Mouse (Mus musculus): ENCODE measurements around the gene Rbm47. TPM values are rescaled to one million over a fixed set of nuclear protein-coding genes. Genes with fewer than 3 reads are reported as not detected.

Gene Rbm47
- polyA plus RNA-seq, 1 experiment from 2014 or later: 8.9 TPM

DNA sequence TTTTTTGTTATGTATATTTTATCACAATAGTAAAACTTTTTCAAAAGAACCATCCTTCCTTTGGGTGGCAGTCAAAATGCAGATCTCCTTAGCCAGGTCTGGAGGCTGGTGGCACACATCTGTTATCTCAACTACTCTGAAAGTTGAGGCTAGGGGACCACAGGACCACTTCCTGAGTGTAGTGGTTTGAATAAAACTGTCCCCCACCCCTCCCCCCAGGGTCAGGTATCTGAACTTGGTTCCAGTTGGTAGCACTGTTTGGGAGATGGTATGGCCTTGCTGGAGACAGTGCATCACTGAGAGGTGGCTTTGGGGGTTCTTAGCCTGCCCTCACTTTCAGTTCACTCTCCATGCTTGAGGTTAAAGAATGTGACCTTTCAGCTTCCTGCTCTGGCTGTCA, 51.7 kb downstream of the Rbm47 start:
- H3K36me3 ChIP-seq: no peaks in the 10 kb centered on the region
- no peaks in the 10 kb centered on the region for H3K9me3 ChIP-seq
- H3K27me3 ChIP-seq: no peaks in the 10 kb centered on the region
- no peak overlapping the region for H3K27ac ChIP-seq
- H3K4me2 ChIP-seq: no peak overlapping the region
- H3K4me3 ChIP-seq: no peak overlapping the region
- no peak overlapping the region for H3K9ac ChIP-seq
- no peak for ATAC-seq (ENCODE audit: insufficient number of reproducible peaks, low FRiP score, low TSS enrichment, low read depth)
- H3K4me1 ChIP-seq: peaks cover 8% of the 10 kb centered on the region; the same call in 1 of the 2 replicates

DNA sequence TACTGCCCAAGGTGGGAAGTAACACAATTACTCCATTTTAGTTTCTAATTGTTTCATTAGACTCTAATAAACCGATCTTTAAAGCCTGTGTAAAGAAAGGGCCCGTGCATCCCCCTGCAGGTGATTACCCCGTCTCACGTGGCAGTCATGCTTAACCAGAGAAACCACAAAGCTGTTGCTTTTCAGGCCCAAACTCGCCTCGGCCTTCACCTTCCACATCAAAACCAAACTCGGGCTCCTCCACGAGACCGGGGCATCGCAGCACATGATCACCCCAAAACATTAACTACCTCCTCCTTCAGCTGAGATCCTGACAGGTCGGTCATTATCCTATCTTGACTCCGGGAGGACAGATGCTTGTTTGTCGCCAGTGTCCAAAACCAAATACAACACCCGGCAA, 58.2 kb downstream of the Rbm47 start:
- no peak overlapping the region for H3K9ac ChIP-seq
- no peak for ATAC-seq (ENCODE audit: insufficient number of reproducible peaks, low FRiP score, low TSS enrichment, low read depth)
- H3K9me3 ChIP-seq: no peaks in the 10 kb centered on the region
- no peak overlapping the region for H3K27ac ChIP-seq
- WGBS: 47% methylated on average over 14 of the region's 14 CpGs
- no peak overlapping the region for H3K4me3 ChIP-seq
- H3K4me1 ChIP-seq: no peaks in the 10 kb centered on the region
- no peak overlapping the region for H3K4me2 ChIP-seq
- no peaks in the 10 kb centered on the region for H3K36me3 ChIP-seq
- no peaks in the 10 kb centered on the region for H3K27me3 ChIP-seq

DNA sequence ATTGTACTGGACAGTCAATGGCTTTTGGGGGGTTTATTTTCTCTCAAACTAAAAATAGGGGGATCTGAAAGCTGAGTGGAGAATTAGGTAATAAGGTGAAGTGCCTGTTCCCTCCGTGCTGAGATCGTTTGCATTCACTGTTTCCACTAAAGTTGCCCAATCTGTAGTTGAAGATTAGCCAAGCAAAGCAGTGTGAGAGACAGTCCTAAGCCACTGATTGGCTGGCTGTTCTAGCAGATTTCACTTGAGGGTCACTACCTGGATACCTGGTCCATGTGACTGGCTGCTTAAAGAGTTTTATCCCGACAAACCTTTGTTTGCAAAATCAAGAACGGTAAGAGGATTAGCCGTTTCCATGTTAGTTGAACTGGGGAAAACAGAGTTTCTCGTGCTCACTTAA, 58.7 kb downstream of the Rbm47 start:
- H3K36me3 ChIP-seq: no peaks in the 10 kb centered on the region
- no peak overlapping the region for H3K4me3 ChIP-seq
- ATAC-seq (ENCODE audit: insufficient number of reproducible peaks, low FRiP score, low TSS enrichment, low read depth): no peak
- H3K9me3 ChIP-seq: no peaks in the 10 kb centered on the region
- no peaks in the 10 kb centered on the region for H3K27me3 ChIP-seq
- H3K27ac ChIP-seq: no peak overlapping the region
- H3K4me2 ChIP-seq: no peak overlapping the region
- 44% methylated on average over 6 of the region's 6 CpGs for WGBS
- H3K9ac ChIP-seq: no peak overlapping the region
- H3K4me1 ChIP-seq: no peaks in the 10 kb centered on the region

DNA sequence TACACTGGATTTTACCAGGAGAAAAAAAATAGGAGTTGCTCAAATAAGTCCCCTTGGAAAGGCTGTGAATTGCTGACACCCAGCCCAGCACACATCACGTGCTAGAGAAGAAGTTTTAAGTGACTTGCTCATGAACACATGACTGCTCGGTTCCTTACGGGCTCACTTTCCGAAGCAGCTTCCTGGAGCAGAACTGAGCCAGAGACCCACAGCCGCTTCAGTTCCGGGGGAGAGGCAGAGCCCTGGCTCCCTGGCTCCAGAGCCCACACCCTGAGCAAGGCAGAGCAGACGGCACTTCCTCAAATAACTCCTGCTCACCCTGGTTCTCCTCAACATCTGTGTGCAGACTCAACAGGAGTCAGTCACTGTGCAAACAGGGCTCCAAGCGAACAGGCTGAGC, 60.9 kb downstream of the Rbm47 start:
- ATAC-seq (ENCODE audit: insufficient number of reproducible peaks, low FRiP score, low TSS enrichment, low read depth): 0 out of 2 replicates have a peak, but pooled peaks have one; percentile 40
- WGBS: 40% methylated on average over 8 of the region's 8 CpGs
- Histone ChIP-seq H3K27ac (peak overlapping the region; percentile 71), H3K4me3 (no peak overlapping the region), H3K9ac (no peak overlapping the region), H3K36me3 (no peaks in the 10 kb centered on the region), H3K27me3 (no peaks in the 10 kb centered on the region), H3K9me3 (no peaks in the 10 kb centered on the region), H3K4me1 (no peaks in the 10 kb centered on the region; the same call in 1 of the 2 replicates), H3K4me2 (peak overlapping the region; percentile 17; the same call in 1 of the 2 replicates)

DNA sequence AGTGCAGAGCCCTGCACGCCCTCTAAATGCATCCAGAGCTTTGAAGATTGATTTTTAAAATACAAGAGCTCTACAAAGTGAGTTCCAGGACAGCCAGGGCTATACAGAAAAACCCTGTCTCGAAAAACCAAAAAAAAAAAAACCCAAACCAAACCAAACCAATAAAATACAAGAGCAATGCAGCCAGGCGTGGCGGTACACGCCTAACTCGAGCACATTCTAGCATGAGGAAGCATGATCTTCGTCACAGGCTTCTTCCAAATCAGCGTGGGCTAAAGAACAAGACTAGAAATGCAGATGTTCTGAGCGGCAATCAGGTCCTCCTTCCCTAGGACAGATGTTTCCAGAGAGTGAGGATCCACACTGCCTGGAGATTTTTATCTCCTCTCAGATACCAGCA, 66.5 kb downstream of the Rbm47 start:
- no peak overlapping the region for H3K27ac ChIP-seq
- H3K9me3 ChIP-seq: no peaks in the 10 kb centered on the region
- H3K9ac ChIP-seq: no peak overlapping the region
- no peak for ATAC-seq (ENCODE audit: insufficient number of reproducible peaks, low FRiP score, low TSS enrichment, low read depth)
- no peak overlapping the region for H3K4me3 ChIP-seq
- no peaks in the 10 kb centered on the region for H3K27me3 ChIP-seq
- no peaks in the 10 kb centered on the region; the same call in 1 of the 2 replicates for H3K4me1 ChIP-seq
- no peak overlapping the region for H3K4me2 ChIP-seq
- no peaks in the 10 kb centered on the region for H3K36me3 ChIP-seq
- WGBS: 72% methylated on average over 9 of the region's 9 CpGs

DNA sequence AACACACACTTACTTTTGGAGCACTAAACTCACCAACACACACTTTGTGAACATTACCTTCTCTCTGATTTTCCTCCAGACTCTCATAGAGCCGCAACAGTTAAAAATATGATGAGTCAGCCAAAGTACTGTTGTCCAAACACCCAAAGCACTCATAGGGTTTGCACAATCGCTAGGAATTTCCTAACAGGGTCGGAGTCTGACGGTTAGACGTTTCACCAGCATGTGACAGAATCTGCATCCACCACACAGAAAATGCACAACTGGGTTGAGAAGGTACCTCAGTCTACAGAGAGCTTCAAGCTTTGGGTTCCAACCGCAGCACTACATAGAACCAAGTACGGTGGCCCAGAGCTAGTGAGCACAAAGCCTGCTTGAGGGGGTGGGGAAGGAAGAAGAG, 67.0 kb downstream of the Rbm47 start:
- no peak overlapping the region for H3K4me2 ChIP-seq
- no peak overlapping the region for H3K9ac ChIP-seq
- no peaks in the 10 kb centered on the region for H3K9me3 ChIP-seq
- no peak overlapping the region for H3K4me3 ChIP-seq
- WGBS: 83% methylated on average over 7 of the region's 7 CpGs
- ATAC-seq (ENCODE audit: insufficient number of reproducible peaks, low FRiP score, low TSS enrichment, low read depth): no peak
- no peaks in the 10 kb centered on the region for H3K36me3 ChIP-seq
- no peaks in the 10 kb centered on the region; the same call in 1 of the 2 replicates for H3K4me1 ChIP-seq
- H3K27ac ChIP-seq: no peak overlapping the region
- H3K27me3 ChIP-seq: no peaks in the 10 kb centered on the region

DNA sequence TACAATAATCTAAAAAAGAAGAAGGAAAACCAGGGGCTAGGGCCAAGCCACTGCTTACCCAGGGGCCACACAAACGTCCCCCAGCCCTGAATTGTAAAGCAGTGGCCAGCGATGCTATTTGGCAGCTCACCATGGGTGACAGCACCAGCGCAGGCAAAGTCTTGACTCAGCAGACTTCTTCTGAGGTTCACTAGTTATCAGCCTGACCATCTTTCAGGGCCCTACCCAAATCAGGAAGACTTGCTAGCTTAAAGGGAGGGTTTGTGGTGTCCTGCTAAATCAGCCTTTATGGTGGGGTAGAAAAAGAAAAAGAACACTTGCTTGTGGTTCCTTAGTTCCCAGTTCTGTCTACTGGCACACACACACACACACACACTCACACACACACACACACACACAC, 67.6 kb downstream of the Rbm47 start:
- Histone ChIP-seq H3K4me1 (no peaks in the 10 kb centered on the region; the same call in 1 of the 2 replicates), H3K4me2 (no peak overlapping the region), H3K27me3 (no peaks in the 10 kb centered on the region), H3K4me3 (no peak overlapping the region), H3K9ac (no peak overlapping the region), H3K27ac (no peak overlapping the region), H3K9me3 (no peaks in the 10 kb centered on the region), H3K36me3 (no peaks in the 10 kb centered on the region)
- WGBS: 68% methylated on average over 3 of the region's 3 CpGs
- no peak for ATAC-seq (ENCODE audit: insufficient number of reproducible peaks, low FRiP score, low TSS enrichment, low read depth)

DNA sequence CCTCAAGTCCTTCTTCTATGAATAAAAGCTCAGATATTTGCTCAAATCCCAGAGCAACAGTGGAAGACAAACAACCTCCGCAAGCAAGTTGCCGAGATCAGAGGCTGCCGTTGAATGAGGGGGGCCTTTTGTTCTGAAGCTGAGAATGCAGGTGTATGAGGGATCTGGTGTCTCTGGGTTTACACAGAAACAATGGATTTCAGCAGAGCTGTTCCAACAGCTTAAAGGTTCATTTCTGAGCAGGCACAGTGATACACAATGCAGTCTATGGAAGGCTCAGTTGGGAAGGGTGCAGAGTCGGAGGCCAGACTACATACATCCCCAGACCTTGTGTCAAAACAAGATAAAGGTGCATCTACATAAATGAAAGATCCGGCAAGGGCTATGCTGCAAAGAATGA, 69.5 kb downstream of the Rbm47 start:
- Histone ChIP-seq H3K27me3 (no peaks in the 10 kb centered on the region), H3K4me2 (no peak overlapping the region), H3K9me3 (no peaks in the 10 kb centered on the region), H3K4me1 (no peaks in the 10 kb centered on the region; the same call in 1 of the 2 replicates), H3K9ac (no peak overlapping the region), H3K4me3 (no peak overlapping the region), H3K27ac (no peak overlapping the region), H3K36me3 (no peaks in the 10 kb centered on the region)
- WGBS: 74% methylated on average over 5 of the region's 5 CpGs
- no peak for ATAC-seq (ENCODE audit: insufficient number of reproducible peaks, low FRiP score, low TSS enrichment, low read depth)

DNA sequence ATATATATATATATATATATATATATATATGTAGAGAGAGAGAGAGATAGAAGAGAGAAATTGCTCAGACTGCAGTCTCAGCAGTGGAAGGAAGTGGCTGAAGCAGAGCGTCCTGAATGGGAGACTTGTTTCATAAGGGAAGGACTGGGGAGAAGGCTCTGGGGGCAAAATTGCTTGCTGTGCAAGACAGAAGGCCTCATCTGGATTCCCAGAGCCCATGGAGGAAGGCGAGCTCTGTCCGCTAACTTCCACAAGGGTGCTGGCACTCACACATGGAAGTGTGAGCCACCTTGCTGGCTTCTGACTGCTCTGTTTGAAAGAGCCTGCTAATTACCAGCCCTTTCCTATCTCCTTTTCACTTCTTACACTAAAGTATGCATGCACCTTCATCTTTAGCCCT, 70.1 kb downstream of the Rbm47 start:
- no peaks in the 10 kb centered on the region for H3K27me3 ChIP-seq
- H3K4me2 ChIP-seq: no peak overlapping the region
- H3K36me3 ChIP-seq: no peaks in the 10 kb centered on the region
- H3K4me3 ChIP-seq: no peak overlapping the region
- H3K9me3 ChIP-seq: no peaks in the 10 kb centered on the region
- no peak overlapping the region for H3K27ac ChIP-seq
- no peak for ATAC-seq (ENCODE audit: insufficient number of reproducible peaks, low FRiP score, low TSS enrichment, low read depth)
- 87% methylated on average over 3 of the region's 3 CpGs for WGBS
- H3K4me1 ChIP-seq: no peaks in the 10 kb centered on the region; the same call in 1 of the 2 replicates
- no peak overlapping the region for H3K9ac ChIP-seq

DNA sequence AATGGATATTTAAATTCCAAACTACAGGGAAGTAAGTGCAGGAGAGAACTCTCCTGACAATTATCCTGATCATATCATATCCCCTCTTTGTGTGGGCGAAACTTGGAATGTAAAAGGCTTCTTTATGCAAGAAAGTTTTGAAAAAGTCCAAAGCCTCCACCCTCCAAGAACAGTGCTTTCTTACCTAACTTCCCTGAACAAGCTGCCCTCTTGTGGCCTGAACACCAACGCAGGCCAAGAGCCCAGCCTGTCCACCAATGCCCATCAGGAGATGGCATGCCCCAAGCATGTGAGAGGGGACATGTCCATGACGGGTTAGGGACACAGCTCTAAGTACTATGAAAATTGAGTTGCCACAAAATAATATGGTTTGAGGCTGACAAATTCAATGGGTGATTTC, 71.3 kb downstream of the Rbm47 start:
- ATAC-seq (ENCODE audit: insufficient number of reproducible peaks, low FRiP score, low TSS enrichment, low read depth): no peak
- Histone ChIP-seq H3K4me1 (no peaks in the 10 kb centered on the region), H3K9me3 (no peaks in the 10 kb centered on the region), H3K9ac (no peak overlapping the region), H3K4me2 (no peak overlapping the region), H3K27me3 (no peaks in the 10 kb centered on the region), H3K27ac (no peak overlapping the region), H3K4me3 (no peak overlapping the region), H3K36me3 (no peaks in the 10 kb centered on the region)
- 62% methylated on average over 3 of the region's 3 CpGs for WGBS

DNA sequence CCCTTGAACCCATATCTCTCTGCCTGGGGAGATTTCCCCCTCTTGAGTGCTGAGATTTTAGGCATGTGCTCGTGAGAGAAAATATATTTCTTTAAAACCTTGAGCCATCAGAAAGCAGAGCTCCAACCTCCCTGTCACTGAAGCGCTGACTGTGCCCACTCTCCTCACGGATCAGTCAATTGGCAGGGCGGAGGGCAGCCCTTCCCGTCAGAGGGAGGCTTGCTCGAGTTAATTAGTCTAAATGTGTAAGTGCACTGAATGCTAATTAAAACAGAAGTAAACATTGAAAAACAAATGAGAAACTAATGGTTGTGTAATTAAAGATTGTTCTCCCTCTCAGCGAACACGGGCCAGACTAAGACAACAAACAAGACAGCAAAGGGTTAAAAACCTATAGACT, 72.6 kb downstream of the Rbm47 start:
- Histone ChIP-seq H3K27me3 (no peaks in the 10 kb centered on the region), H3K9ac (no peak overlapping the region), H3K27ac (no peak overlapping the region), H3K4me1 (no peaks in the 10 kb centered on the region), H3K9me3 (no peaks in the 10 kb centered on the region), H3K4me3 (no peak overlapping the region), H3K4me2 (no peak overlapping the region), H3K36me3 (no peaks in the 10 kb centered on the region)
- WGBS: 78% methylated on average over 8 of the region's 8 CpGs
- no peak for ATAC-seq (ENCODE audit: insufficient number of reproducible peaks, low FRiP score, low TSS enrichment, low read depth)

DNA sequence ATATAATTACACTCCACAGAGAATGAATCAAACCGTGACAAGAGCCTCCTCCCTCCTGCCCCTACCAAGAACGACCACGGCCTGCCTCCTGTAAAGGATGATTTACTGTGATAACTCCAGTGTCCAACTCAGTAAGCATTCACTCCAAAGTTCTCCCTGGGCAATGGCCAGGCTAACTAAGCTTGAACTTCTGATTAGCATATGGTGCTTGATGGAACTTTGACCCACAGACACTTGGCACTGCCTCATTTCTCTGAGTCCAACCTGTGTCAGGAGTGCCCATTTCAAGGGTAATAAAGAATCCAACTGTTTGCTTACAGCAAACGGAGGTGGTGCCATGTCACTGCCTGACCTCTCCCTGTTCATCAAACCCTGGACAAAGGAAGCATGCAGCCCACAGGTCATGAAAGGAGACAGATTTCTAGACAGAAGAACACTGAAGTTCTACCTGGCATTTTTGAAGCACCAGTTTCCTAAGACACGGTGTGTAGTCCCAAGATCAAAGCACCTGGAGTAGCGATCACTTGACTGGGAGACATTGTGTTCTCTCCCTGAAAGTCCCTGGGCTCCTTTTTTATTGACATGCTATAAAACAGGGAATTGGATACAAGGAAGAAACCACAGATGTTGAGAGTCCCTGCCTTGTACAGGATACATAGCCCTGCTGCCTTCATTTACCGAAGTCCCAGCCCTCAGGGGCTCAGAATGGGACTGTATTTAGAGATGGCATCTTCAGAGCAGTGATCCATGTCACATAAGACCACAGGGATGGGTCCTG, 74.6 kb downstream of the Rbm47 start:
- H3K9me3 ChIP-seq: no peaks in the 10 kb centered on the region
- ATAC-seq (ENCODE audit: insufficient number of reproducible peaks, low FRiP score, low TSS enrichment, low read depth): no peak
- H3K27me3 ChIP-seq: no peaks in the 10 kb centered on the region
- no peak overlapping the region for H3K9ac ChIP-seq
- no peak overlapping the region for H3K4me3 ChIP-seq
- no peaks in the 10 kb centered on the region for H3K36me3 ChIP-seq
- 38% methylated on average over 7 of the region's 7 CpGs for WGBS
- H3K4me2 ChIP-seq: no peak overlapping the region
- no peaks in the 10 kb centered on the region for H3K4me1 ChIP-seq
- H3K27ac ChIP-seq: no peak overlapping the region

DNA sequence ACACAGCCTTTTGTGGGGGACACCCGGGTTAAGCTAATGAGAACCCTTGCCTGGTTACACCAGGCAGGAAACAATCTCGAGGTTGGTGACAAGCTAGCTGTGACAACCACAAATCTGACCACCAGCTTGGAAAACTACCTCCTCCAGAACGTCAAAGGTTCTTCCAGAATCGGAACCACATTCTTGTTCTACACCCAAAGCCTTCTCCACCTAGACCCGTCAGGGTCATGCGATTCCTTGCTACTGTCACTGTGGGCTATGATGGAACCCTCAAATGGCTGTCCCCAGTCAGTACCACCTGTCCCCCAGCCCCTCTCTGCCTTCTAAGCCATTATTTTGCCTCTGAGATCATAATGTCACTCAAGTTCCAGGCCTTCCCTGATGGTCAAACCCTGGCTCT, 76.8 kb downstream of the Rbm47 start:
- Histone ChIP-seq H3K9ac (no peak overlapping the region), H3K9me3 (no peaks in the 10 kb centered on the region), H3K4me1 (no peaks in the 10 kb centered on the region), H3K4me2 (no peak overlapping the region), H3K27ac (no peak overlapping the region), H3K4me3 (no peak overlapping the region), H3K36me3 (no peaks in the 10 kb centered on the region), H3K27me3 (no peaks in the 10 kb centered on the region)
- no peak for ATAC-seq (ENCODE audit: insufficient number of reproducible peaks, low FRiP score, low TSS enrichment, low read depth)
- 86% methylated on average over 6 of the region's 6 CpGs for WGBS
